20 mouse cellular contexts compared by ENCODE assay signal in genomic region chr14:47862556-47862955, GRCm38 (mm10).
A peak's percentile ranks its signal among the peaks of the same experiment; 100 is the strongest.
DNase-seq lines count a peak whose midpoint lies in the region; ATAC-seq lines count a peak whose summit lies in the region.
"Had no signal": no experiment of that assay in that cellular context is flagged by ENCODE, and none has a peak within 500 bp of the region (broad histone marks: within the 10 kb centered on the region; RNA-seq: fewer than 3 reads in every experiment).

No protein-coding gene starts in this region.

- H3K36me3 ChIP-seq in heart, embryonic 12.5 days: no peaks in the 10 kb centered on the region
- H3K36me3 ChIP-seq: embryonic facial prominence, embryonic 12.5 days; heart, embryonic 15.5 days; limb, embryonic 10.5 days; limb, embryonic 15.5 days; liver, embryonic 13.5 days; midbrain, embryonic 12.5 days; neural tube, embryonic 13.5 days; stomach, embryonic 15.5 days had no signal

- DNase-seq in heart, adult 18-20 months: peak; percentile 56 to 59
- DNase-seq in NIH3T3 (ENCODE audit: low read depth): peak; percentile 57
- peak; percentile 34 to 37 for DNase-seq in heart, postnatal 14 days
- no peak for DNase-seq in spleen, postnatal 4 days (ENCODE audit: low spot score in 2 of 2)
- DNase-seq: cerebellum, adult 8-10 months; embryo, embryonic 11 days; kidney, postnatal 4 days; liver, embryonic 13.5 days had no signal

- no peaks in the 10 kb centered on the region for H3K4me1 ChIP-seq in heart, embryonic 12.5 days (replicated peaks)
- H3K4me1 ChIP-seq: embryonic facial prominence, embryonic 12.5 days; heart, embryonic 15.5 days; limb, embryonic 10.5 days; liver, embryonic 13.5 days; midbrain, embryonic 12.5 days; stomach, embryonic 15.5 days had no signal

- H3K4me2 ChIP-seq in heart, embryonic 12.5 days: no peak overlapping the region
- H3K4me2 ChIP-seq: embryonic facial prominence, embryonic 12.5 days; heart, embryonic 15.5 days; limb, embryonic 15.5 days; liver, embryonic 13.5 days; midbrain, embryonic 12.5 days; neural tube, embryonic 13.5 days; stomach, embryonic 15.5 days had no signal

- no peak overlapping the region for H3K9ac ChIP-seq in heart, embryonic 12.5 days
- H3K9ac ChIP-seq: embryonic facial prominence, embryonic 12.5 days; heart, embryonic 15.5 days; limb, embryonic 15.5 days; liver, embryonic 13.5 days; midbrain, embryonic 12.5 days; neural tube, embryonic 13.5 days; stomach, embryonic 15.5 days had no signal

- H3K27ac ChIP-seq in heart, embryonic 12.5 days (ENCODE audit: poor library complexity, severe bottlenecking): no peak overlapping the region
- H3K27ac ChIP-seq: embryonic facial prominence, embryonic 12.5 days; heart, embryonic 15.5 days; limb, embryonic 10.5 days; limb, embryonic 15.5 days; liver, embryonic 13.5 days; midbrain, embryonic 12.5 days; neural tube, embryonic 13.5 days; stomach, embryonic 15.5 days had no signal

- H3K27me3 ChIP-seq in heart, embryonic 12.5 days (replicated peaks): no peaks in the 10 kb centered on the region
- H3K27me3 ChIP-seq: CH12.LX; embryonic facial prominence, embryonic 12.5 days; heart, embryonic 15.5 days; limb, embryonic 15.5 days; liver, embryonic 13.5 days; megakaryocyte, embryonic 14.5 days; midbrain, embryonic 12.5 days; neural tube, embryonic 13.5 days; Patski; stomach, embryonic 15.5 days had no signal

- H3K4me3 ChIP-seq in heart, embryonic 12.5 days: no peak overlapping the region
- H3K4me3 ChIP-seq: embryonic facial prominence, embryonic 12.5 days; heart, embryonic 15.5 days; limb, embryonic 10.5 days; limb, embryonic 15.5 days; liver, embryonic 13.5 days; midbrain, embryonic 12.5 days; neural tube, embryonic 13.5 days; stomach, embryonic 15.5 days had no signal

- no peaks in the 10 kb centered on the region for H3K9me3 ChIP-seq in heart, embryonic 12.5 days (replicated peaks)
- H3K9me3 ChIP-seq: heart, embryonic 15.5 days; limb, embryonic 10.5 days; limb, embryonic 15.5 days; liver, embryonic 13.5 days; midbrain, embryonic 12.5 days; stomach, embryonic 15.5 days had no signal

- ATAC-seq in heart, embryonic 12.5 days (ENCODE audit: insufficient number of reproducible peaks, low FRiP score): no peak
- ATAC-seq in frontal cortex, adult (ENCODE audit: low TSS enrichment): no peak

- intact Hi-C loops in heart, postnatal 14 days (cut with DNase I): no loop called here

- WGBS in heart, embryonic 12.5 days: 60% methylated on average over 1 of the region's 1 CpGs

Comparison
In these comparisons a context has a peak if more than half of its experiments do, and no peak if none do; other contexts are left out.
1. DNase-seq: peak in heart, adult 18-20 months (2 of 2), NIH3T3 (single experiment) and heart, postnatal 14 days (2 of 2); none in spleen, postnatal 4 days (0 of 2).